33 mouse cellular contexts compared by ENCODE assay signal in genomic region chr17:64785961-64786360, GRCm38 (mm10). TPM values are rescaled to one million over a fixed set of nuclear protein-coding genes. Genes with fewer than 3 reads are reported as not detected.
DNase-seq lines count a peak whose midpoint lies in the region; ATAC-seq and TF ChIP-seq lines count a peak whose summit lies in the region.
"Had no signal": no experiment of that assay in that cellular context is flagged by ENCODE, and none has a peak within 500 bp of the region (broad histone marks: within the 10 kb centered on the region; RNA-seq: fewer than 3 reads in every experiment).

No protein-coding gene starts in this region.

- H3K4me1 ChIP-seq in forebrain, embryonic 14.5 days (ENCODE audit: control insufficient read depth, insufficient read depth, low read length): no peaks in the 10 kb centered on the region
- H3K4me1 ChIP-seq: intestine, embryonic 15.5 days had no signal

- no peaks in the 10 kb centered on the region for H3K9me3 ChIP-seq in forebrain, embryonic 14.5 days (replicated peaks; ENCODE audit: control insufficient read depth, low read length)
- H3K9me3 ChIP-seq: forebrain, embryonic 10.5 days; forebrain, embryonic 13.5 days; intestine, embryonic 15.5 days had no signal

- no peaks in the 10 kb centered on the region for H3K27me3 ChIP-seq in forebrain, embryonic 14.5 days (replicated peaks; ENCODE audit: control insufficient read depth, insufficient read depth, low read length)
- H3K27me3 ChIP-seq: forebrain, embryonic 13.5 days; intestine, embryonic 15.5 days had no signal

- H3K36me3 ChIP-seq in forebrain, embryonic 14.5 days (ENCODE audit: control insufficient read depth, insufficient read depth, low read length): no peaks in the 10 kb centered on the region
- H3K36me3 ChIP-seq: forebrain, embryonic 10.5 days; intestine, embryonic 15.5 days had no signal

- H3K9ac ChIP-seq in forebrain, embryonic 14.5 days (ENCODE audit: low read length): no peak overlapping the region
- H3K9ac ChIP-seq: forebrain, embryonic 13.5 days; forebrain, postnatal 0 days; hindbrain, embryonic 14.5 days; intestine, embryonic 15.5 days had no signal

- no peak for TF ChIP-seq POLR2A in brain, embryonic 14.5 days (IDR thresholded peaks at IDR 0.05; ENCODE audit: borderline replicate concordance, extremely low read depth, insufficient read depth, insufficient read length, poor library complexity, severe bottlenecking)

- ATAC-seq in CD4-positive, CD25-positive, alpha-beta regulatory T cell, adult 4 months: peak; percentile 49
- peak; percentile 64 for ATAC-seq in inflammation-experienced regulatory T-cells, adult 6 months
- no peak for ATAC-seq in forebrain, embryonic 14.5 days
- ATAC-seq: forebrain, embryonic 13.5 days; forebrain, postnatal 0 days; hindbrain, postnatal 0 days; intestine, embryonic 15.5 days; Patski had no signal

- H3K27ac ChIP-seq in forebrain, embryonic 14.5 days (ENCODE audit: low read depth, low read length): no peak overlapping the region
- H3K27ac ChIP-seq: forebrain, embryonic 10.5 days; forebrain, embryonic 13.5 days; heart, adult 2 months; hindbrain, embryonic 14.5 days; hindbrain, postnatal 0 days; intestine, embryonic 15.5 days had no signal

- no peak for TF ChIP-seq CTCF in brain, embryonic 14.5 days (IDR thresholded peaks at IDR 0.05; ENCODE audit: borderline replicate concordance, extremely low read depth, insufficient read depth, insufficient read length)

- no peak overlapping the region for H3K4me2 ChIP-seq in forebrain, embryonic 14.5 days (ENCODE audit: low read length)
- H3K4me2 ChIP-seq: forebrain, embryonic 13.5 days; heart, embryonic 11.5 days; hindbrain, embryonic 14.5 days; intestine, embryonic 15.5 days had no signal

- DNase-seq in heart, adult 11 months: peak; percentile 45
- no peak for DNase-seq in heart, postnatal 10 days
- DNase-seq in brain, embryonic 14.5 days (ENCODE audit: low read depth): peak; percentile 18
- no peak for DNase-seq in left cerebral cortex, postnatal 14 days (ENCODE audit: low spot score in 2 of 2)
- DNase-seq in adrenal gland, adult 2 months: no peak
- no peak for DNase-seq in forebrain, embryonic 14.5 days (ENCODE audit: low spot score)
- DNase-seq: adrenal gland, adult 8-10 months; adrenal gland, postnatal 25 days; cerebellum, adult 18-20 months; cerebellum, adult 9-10 months; cerebellum, postnatal 14 days; forebrain, postnatal 0 days; gastrocnemius, postnatal 25 days; heart, adult 2 months; heart, postnatal 4 days; kidney, adult 11 months had no signal

- intact Hi-C loops in heart, postnatal 10 days (cut with DNase I): no loop called here
- intact Hi-C loops in left cerebral cortex, postnatal 14 days (cut with DNase I): no loop called here

- WGBS in forebrain, embryonic 14.5 days: 60% methylated on average over 1 of the region's 1 CpGs

- no peak overlapping the region for H3K4me3 ChIP-seq in forebrain, embryonic 14.5 days (ENCODE audit: low read depth, low read length)
- H3K4me3 ChIP-seq: forebrain, embryonic 10.5 days; forebrain, embryonic 13.5 days; heart, adult 2 months; intestine, embryonic 15.5 days had no signal

RNA-seq across cellular contexts. Expression of gene 4930583I09Rik, which starts 49.9 kb away (rescaled TPM):
- total RNA-seq in heart, postnatal 10 days (2021): not detected
- under 1 TPM in 1 of 2 experiments, not detected in 1; 0.89 TPM for polyA plus RNA-seq in CD4-positive, CD25-positive, alpha-beta regulatory T cell, adult 4 months (2017; shearing (Covaris generic))
- polyA plus RNA-seq in brain, embryonic 14.5 days (2012; rRNA removed): not detected in 2 replicates
- polyA plus RNA-seq in inflammation-experienced regulatory T-cells, adult 6 months (2017; shearing (Covaris generic)): 1 to 10 TPM in 2 of 3 experiments, under 1 TPM in 1; 0.59 to 2.2 (median 1.5) TPM
- total RNA-seq in left cerebral cortex, postnatal 14 days (2021): not detected
- total RNA-seq in adrenal gland, adult 2 months (2021): not detected
- polyA plus RNA-seq in adrenal gland, adult 2 months (2012; rRNA removed): not detected in 2 replicates
- not detected in 2 replicates for polyA plus RNA-seq in forebrain, embryonic 14.5 days (2014; fragmentation: Nextera tagmentation; extraction: Ambion mirVana)
- total RNA-seq: adrenal gland, adult 8-10 months; adrenal gland, postnatal 25 days; ES-E14; forebrain, postnatal 0 days; gastrocnemius, adult 8-10 months; gastrocnemius, postnatal 25 days; heart, adult 2 months; heart, postnatal 4 days; hindbrain, postnatal 0 days had no signal
- polyA plus RNA-seq: embryonic facial prominence, embryonic 11.5 days; embryonic facial prominence, embryonic 14.5 days; forebrain, embryonic 10.5 days; forebrain, embryonic 13.5 days; forebrain, postnatal 0 days; gonadal fat pad, adult 2 months; heart, adult 2 months; heart, embryonic 11.5 days; heart, embryonic 14.5 days; heart, postnatal 0 days; hindbrain, embryonic 11.5 days; hindbrain, embryonic 14.5 days; hindbrain, postnatal 0 days; intestine, embryonic 15.5 days; Patski had no signal

Comparison
In these comparisons a context has a peak if more than half of its experiments do, and no peak if none do; other contexts are left out.
1. DNase-seq: peak in heart, adult 11 months (single experiment) and brain, embryonic 14.5 days (single experiment); none in heart, postnatal 10 days (0 of 2), left cerebral cortex, postnatal 14 days (0 of 2), adrenal gland, adult 2 months (single experiment) and forebrain, embryonic 14.5 days (single experiment).